Mouse (Mus musculus): Measurements from ENCODE around the gene 5730409E04Rik.

The 5730409E04Rik gene

DNA sequence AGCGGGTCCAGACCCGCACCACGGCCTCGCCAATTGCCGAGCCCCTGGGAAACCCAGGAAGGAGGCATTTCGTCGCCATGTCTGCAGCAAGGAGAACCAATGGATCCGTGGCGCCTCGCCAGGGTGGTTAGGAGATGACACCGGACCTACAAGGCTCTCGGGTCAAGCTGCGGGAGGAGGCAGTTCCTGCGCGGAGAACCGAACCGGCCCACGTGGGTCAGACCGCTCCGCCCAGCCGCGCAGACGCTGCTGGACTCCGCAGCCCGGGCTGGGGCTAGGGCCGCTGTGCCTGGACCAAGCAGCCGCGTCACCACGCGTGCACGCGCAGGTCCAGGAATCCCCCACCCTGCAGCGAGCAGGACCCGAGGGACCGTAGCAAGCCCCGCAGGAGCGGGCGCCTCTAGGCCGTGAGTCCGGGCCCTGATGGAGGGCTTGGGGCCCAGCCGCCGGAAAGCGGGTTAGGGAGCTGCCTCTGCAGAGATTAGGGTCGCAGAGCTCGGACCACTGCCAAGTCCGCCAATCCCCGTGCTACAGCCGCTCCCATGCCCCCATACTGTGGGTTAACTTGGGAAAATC, at the start of gene 5730409E04Rik:
TSS of gene 5730409E04Rik (plus strand) at position 213 of the 576 bp plus-strand sequence.
- DNase-seq (ENCODE audit: low spot score in 2 of 2), result peak; percentile 54 to 68

- no peak for DNase-seq (ENCODE audit: low spot score in 2 of 2)
Measured at GRCm38 (mm10) chr4:126563798-126564197, 45.8 kb upstream of the 5730409E04Rik start.

GRCm38 (mm10) chr4:126567243-126567642, 42.4 kb upstream of the 5730409E04Rik start:
- no peak for DNase-seq (ENCODE audit: low spot score in 2 of 2)

DNA sequence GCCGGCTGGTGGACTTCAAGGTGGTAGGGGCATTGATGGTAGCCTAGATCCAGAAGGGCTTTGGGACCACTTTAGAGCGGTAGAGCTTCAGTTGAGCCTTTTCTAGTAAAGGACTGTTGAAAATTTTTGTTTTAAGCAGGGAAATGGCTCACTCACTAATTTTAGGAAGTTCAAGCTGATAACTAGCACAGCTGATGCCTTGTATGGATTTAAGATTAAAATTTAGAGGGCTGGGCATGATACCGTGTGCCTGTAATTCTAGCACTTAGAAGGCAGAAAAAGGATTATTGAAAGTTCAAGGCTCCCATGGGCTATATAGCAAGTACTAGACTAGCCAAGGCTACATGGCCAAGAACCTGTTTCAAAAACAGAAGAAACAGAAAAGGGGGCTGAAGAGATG, 39.8 kb upstream of the 5730409E04Rik start:
- DNase-seq (ENCODE audit: low spot score in 2 of 2), result no peak

DNA sequence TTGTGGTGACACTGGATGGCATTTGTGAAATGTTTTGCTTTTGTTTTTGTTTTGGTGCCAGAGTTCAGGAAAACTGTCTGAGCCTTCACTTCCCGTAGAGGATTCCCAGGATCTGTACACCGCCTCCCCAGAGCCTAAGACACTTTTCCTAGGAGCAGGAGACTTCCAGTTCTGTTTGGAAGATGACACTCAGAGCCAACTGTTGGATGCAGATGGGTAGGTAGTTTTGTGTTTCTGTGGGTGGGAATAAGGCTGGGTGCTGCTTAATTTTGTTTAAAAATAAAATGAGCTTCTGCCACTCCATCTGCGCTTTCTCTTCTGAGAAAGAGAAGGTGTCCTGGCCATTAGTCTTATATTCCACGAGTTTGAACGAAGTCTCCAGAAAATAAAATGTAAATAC, 33.3 kb upstream of the 5730409E04Rik start:
- DNase-seq (ENCODE audit: low spot score in 2 of 2), result no peak

- no peak for DNase-seq (ENCODE audit: low spot score in 2 of 2)
Measured at GRCm38 (mm10) chr4:126577920-126578319, 31.7 kb upstream of the 5730409E04Rik start.

GRCm38 (mm10) chr4:126579077-126579476, 30.5 kb upstream of the 5730409E04Rik start:
- DNase-seq (ENCODE audit: low spot score in 2 of 2), result no peak

- no peak for DNase-seq (ENCODE audit: low spot score in 2 of 2)
Measured at GRCm38 (mm10) chr4:126585739-126586138, 23.9 kb upstream of the 5730409E04Rik start.

DNA sequence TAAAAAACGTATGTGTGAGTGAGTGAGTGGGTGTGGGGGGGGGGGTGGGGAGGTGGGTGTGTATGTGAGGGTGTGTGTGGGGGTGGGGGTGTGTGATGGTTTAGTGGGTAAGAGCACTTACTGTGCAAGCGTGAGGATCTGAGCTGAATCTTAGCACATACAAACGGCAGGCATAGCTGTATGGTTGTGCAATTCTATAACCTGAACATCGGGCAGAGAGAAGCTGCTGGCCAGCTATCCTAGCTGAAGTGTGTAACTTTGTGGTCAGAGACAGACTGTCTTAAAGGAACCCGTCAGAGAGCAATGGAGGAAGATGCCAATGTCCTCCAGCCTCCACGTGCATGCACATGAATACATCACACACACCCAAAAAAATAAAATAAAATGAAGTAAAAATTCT, 17.6 kb upstream of the 5730409E04Rik start:
- no peak for DNase-seq (ENCODE audit: low spot score in 2 of 2)

GRCm38 (mm10) chr4:126599971-126600754, 9.5 kb upstream of the 5730409E04Rik start:
- DNase-seq (ENCODE audit: low spot score in 2 of 2), result peak; percentile 47 to 70

DNA sequence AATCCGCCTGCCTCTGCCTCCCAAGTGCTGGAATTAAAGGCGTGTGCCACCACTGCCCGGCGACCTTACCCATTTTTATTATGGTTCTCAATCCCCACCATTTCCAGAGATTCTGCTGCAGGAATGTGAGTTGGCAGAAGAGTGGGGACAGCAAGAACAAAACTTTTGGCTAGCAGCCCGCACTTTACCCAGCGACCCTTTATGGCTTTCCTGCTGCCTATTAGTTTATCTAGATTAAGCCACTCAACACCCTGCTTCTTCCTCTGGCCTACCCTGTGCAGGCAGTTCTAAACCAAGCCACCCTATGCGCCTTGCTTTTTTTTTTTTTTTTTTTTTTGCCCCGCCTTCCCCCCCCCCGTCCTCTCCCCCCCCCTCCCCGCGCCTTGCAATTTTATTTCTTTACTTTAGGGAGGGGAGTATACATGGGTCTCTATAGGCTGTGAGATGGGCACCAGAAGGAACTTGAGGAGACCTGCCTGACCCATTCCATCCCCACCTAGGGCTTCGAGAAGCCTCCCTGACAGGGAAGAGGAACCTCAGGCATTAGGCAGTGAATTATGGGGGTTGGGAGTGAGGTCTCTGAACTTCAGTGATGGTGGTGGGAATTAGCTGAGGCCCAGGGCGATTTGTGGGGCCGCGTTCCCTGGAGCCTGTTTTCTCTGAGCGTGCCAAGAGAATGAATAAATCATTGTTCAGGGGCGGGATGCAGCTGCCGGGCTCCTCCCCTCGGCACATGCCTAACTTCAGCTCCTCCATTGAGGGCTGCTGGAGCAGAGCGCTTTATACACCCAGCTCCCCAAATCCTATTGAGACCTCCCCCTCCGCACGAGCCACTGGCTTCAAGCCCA, 7.8 kb upstream of the 5730409E04Rik start:
- peak in 1 of 2 experiments; percentile 10 for DNase-seq (ENCODE audit: low spot score in 2 of 2)

GRCm38 (mm10) chr4:126602445-126602762, 7.2 kb upstream of the 5730409E04Rik start:
- no peak for DNase-seq (ENCODE audit: low spot score in 2 of 2)

GRCm38 (mm10) chr4:126604141-126604540, 5.5 kb upstream of the 5730409E04Rik start:
- DNase-seq (ENCODE audit: low spot score in 2 of 2), result no peak

GRCm38 (mm10) chr4:126605751-126606150, 3.9 kb upstream of the 5730409E04Rik start:
- no peak for DNase-seq (ENCODE audit: low spot score in 2 of 2)

- DNase-seq (ENCODE audit: low spot score in 2 of 2), result no peak
Measured at GRCm38 (mm10) chr4:126611991-126612390, 2.4 kb downstream of the 5730409E04Rik start.

DNA sequence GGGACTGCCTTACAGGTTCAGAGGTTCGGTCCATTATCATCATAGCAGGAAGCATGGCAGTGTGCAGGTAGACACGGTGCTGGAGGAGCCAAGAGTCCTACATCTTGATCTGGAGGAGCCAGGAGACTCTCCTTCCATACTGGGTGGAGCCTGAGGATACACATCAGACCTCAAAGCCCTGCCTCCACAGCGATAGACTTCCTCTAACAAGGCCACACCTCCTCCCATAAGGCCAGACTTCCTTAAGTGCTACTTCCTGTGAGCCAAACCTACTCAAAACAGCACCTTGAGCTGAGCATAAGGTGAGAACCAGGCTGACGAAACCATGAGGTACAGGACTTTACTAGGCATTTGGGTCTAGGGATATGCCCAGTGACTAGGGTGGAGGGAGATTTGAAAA, 6.7 kb downstream of the 5730409E04Rik start:
- DNase-seq (ENCODE audit: low spot score in 2 of 2), result no peak

- peak in 1 of 2 experiments; percentile 18 for DNase-seq (ENCODE audit: low spot score in 2 of 2)
Measured at GRCm38 (mm10) chr4:126619691-126620330, 10.2 kb downstream of the 5730409E04Rik start.

- DNase-seq (ENCODE audit: low spot score in 2 of 2), result no peak
Measured at GRCm38 (mm10) chr4:126620349-126620874, 10.8 kb downstream of the 5730409E04Rik start.

- no peak for DNase-seq (ENCODE audit: low spot score in 2 of 2)
Measured at GRCm38 (mm10) chr4:126627021-126627681, 17.5 kb downstream of the 5730409E04Rik start.

DNA sequence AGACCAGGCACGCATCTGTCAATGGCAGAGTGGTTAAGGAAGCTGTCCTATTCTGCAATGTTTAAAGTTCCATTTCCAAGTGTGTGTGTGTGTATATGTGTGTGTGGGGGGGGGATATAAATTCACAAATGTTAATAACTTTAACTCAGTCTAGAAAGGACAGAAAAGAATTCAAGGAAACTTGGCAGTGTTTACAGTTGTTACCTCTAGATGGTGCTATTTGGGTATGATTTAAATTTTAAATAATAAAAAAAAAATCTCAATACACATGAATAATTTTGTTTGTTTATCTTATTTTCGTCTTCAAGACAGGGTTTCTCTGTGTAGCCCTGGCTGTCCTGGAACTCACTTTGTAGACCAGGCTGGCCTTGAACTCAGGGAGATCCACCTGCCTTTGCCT, 22.3 kb downstream of the 5730409E04Rik start:
- no peak for DNase-seq (ENCODE audit: low spot score in 2 of 2)

DNA sequence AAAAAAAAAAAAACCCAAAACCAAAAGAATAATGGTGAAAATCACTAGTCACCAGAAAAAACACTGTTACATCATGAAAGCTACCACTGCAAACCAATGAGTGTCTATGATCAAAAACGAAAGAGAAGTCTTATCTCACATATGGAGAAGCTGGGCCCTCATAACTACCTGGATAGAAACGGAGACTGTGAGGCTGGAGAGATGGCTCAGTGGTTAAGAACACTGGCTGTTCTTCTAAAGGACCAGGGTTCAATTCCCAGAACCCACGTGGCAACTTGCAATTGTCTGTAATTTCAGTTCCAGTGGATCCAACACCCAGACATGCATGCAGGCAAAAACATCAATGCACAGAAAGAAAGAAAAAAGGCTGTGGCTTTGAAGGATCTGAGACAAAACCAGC, 23.1 kb downstream of the 5730409E04Rik start:
- no peak for DNase-seq (ENCODE audit: low spot score in 2 of 2)

All from cerebellum, postnatal 4 days (tissue).